Mouse (Mus musculus): Measurements from ENCODE around the gene Ska3. TPM values are rescaled to one million over a fixed set of nuclear protein-coding genes. Genes with fewer than 3 reads are reported as not detected.

Ska3 gene
- polyA plus RNA-seq, 1 experiment: 3.8 TPM

DNA sequence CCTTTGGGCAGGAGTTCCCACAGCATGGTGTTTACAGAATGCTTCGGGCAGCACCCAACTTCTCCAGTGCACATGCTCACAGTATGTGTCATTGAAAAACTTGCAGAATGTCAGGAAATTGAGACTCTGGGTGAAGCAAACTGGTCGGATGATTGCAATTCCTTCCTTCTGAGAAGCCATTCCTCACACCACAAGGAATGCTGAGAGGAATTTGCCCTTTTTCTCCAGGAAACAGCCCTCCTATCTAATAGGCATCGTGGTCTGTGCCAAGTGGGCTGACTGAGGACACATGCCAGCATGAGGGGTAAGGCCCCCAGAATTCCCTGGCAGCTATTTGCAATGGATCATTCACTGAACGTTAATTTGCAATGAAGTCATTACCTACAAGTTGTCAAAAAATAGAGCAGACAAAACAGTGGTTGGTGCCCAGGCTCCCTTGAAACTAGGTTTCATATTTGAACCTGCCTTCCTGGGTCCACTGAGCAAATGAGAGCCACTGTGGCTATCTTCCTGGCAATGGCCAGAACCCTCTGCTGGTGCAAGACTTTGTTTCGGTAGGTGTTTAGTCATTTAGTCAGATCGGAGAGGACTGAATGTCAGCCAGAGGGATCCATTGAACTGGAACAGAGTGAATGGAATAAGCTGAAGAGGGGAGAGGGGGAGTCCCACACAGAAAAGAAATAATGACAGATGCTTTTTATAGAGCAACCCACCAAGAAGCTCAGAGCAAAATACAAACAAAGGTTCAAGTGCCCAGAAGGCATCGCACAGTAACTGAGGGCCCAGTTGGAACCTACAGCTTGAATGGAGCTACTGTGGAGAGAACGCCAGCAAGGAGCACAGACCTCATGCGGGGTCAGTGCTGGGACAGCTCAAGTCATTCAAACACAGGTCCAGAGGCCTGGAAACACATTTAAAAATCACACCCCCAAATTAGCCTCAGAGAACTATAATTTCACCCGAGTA is 65.3 kb downstream of the Ska3 start:
- Histone ChIP-seq H3K4me2 (ENCODE audit: low read depth) (peak overlapping the region; percentile 61), H3ac (ENCODE audit: control insufficient read depth, insufficient read length) (no peak overlapping the region), H3K27me3 (ENCODE audit: control insufficient read depth, insufficient read depth, insufficient read length) (no peaks in the 10 kb centered on the region), H3K36me3 (ENCODE audit: control insufficient read depth, insufficient read depth) (no peaks in the 10 kb centered on the region), H3K79me2 (ENCODE audit: control insufficient read depth, insufficient read depth) (no peaks in the 10 kb centered on the region), H3K4me3 (no peak overlapping the region)
- TF ChIP-seq SRF (IDR thresholded peaks at IDR 0.05; ENCODE audit: control insufficient read depth, insufficient read length, low read depth): no peak
- 0 out of 2 replicates have a peak, but pooled peaks have one; percentile 25 for TF ChIP-seq CEBPB (IDR thresholded peaks at IDR 0.05; ENCODE audit: insufficient read depth, poor library complexity, severe bottlenecking)

DNA sequence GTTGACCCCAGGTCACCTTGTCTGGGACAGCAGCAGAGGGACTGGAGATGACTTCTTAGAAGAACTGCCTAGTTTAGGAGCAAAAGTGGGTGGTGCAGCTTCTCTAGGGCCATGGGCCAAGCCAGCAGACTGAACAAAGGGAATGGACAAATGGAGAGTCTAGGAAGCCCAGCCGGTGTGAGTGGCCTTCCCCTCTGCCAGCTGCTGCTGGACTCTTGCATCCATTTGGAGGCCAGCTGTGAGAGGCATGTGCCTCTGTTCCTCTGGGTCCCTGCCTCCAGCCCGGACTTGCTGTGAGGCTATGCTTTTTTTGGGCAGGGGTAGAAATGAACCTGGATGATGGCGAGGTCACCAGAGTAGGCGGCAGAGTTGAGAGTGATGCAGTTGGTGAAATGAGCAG is 67.7 kb downstream of the Ska3 start, which contains the start of gene Lats2:
Lats2 (minus strand) TSS at position 152 of the 400 bp plus-strand sequence.
- H3K36me3 ChIP-seq (ENCODE audit: control insufficient read depth, insufficient read depth): no peaks in the 10 kb centered on the region
- TF ChIP-seq MYOG (IDR thresholded peaks at IDR 0.05; ENCODE audit: control insufficient read depth in 1 of 3, insufficient read depth in 1 of 3, insufficient read length in 2 of 3, low read depth in 2 of 3) (peak in 1 of 3 experiments; percentile 70), USF1 (IDR thresholded peaks at IDR 0.05; ENCODE audit: low read depth) (no peak)
- H3K79me2 ChIP-seq (ENCODE audit: control insufficient read depth, insufficient read depth): no peaks in the 10 kb centered on the region
- no peaks in the 10 kb centered on the region for H3K27me3 ChIP-seq (ENCODE audit: control insufficient read depth, insufficient read depth, insufficient read length)
- no peak within 1 kb of the TSS for H3K4me3 ChIP-seq
- no peak within 1 kb of the TSS for H3K4me2 ChIP-seq (ENCODE audit: low read depth)
- H3ac ChIP-seq (ENCODE audit: control insufficient read depth, insufficient read length): no peak within 1 kb of the TSS

Other genes with a start within 250 kb of the Ska3 start
- gene Xpo4, start 160.8 kb downstream of the Ska3 start, polyA plus RNA-seq (2012; fragmentation: generic; extraction: Trizol): 3.0 TPM
- not detected for gene Gm49361, start 80.1 kb downstream of the Ska3 start, polyA plus RNA-seq (2012; fragmentation: generic; extraction: Trizol)
- 10.6 TPM for gene Lats2, start 67.8 kb downstream of the Ska3 start, polyA plus RNA-seq (2012; fragmentation: generic; extraction: Trizol)
- 168 TPM for gene Sap18, start 28.0 kb downstream of the Ska3 start, polyA plus RNA-seq (2012; fragmentation: generic; extraction: Trizol)
- 133 TPM for gene Mrpl57, start within 50 bp of the Ska3 start, polyA plus RNA-seq (2012; fragmentation: generic; extraction: Trizol)
- 9.6 TPM for gene Zdhhc20, start 64.1 kb upstream of the Ska3 start, polyA plus RNA-seq (2012; fragmentation: generic; extraction: Trizol)
- 48.2 TPM for gene Micu2, start 173.1 kb upstream of the Ska3 start, polyA plus RNA-seq (2012; fragmentation: generic; extraction: Trizol)
- 6.0 TPM for gene Fgf9, start 244.4 kb upstream of the Ska3 start, polyA plus RNA-seq (2012; fragmentation: generic; extraction: Trizol)